Mouse (Mus musculus): Measurements from ENCODE around the gene Grm7. TPM values are rescaled to one million over a fixed set of nuclear protein-coding genes. Genes with fewer than 3 reads are reported as not detected.

The Grm7 gene
- polyA plus RNA-seq, 1 experiment from 2014 or later = 53.9 TPM

GRCm38 (mm10) chr6:111054001-111054975 is 408.9 kb downstream of the Grm7 start:
- H3K27me3 ChIP-seq (ENCODE audit: control insufficient read depth, insufficient read depth, low read length) = no peaks in the 10 kb centered on the region
- no peak for ATAC-seq (ENCODE audit: low read depth)

GRCm38 (mm10) chr6:111057798-111058197 is 412.4 kb downstream of the Grm7 start:
- Histone ChIP-seq H3K36me3 (ENCODE audit: control insufficient read depth, insufficient read depth, low read length) (no peaks in the 10 kb centered on the region), H3K4me2 (ENCODE audit: low read depth, low read length) (no peak overlapping the region), H3K9me3 (ENCODE audit: control insufficient read depth, low read length) (no peaks in the 10 kb centered on the region), H3K4me3 (ENCODE audit: low read depth, low read length) (no peak overlapping the region), H3K27me3 (ENCODE audit: control insufficient read depth, insufficient read depth, low read length) (no peaks in the 10 kb centered on the region), H3K4me1 (ENCODE audit: control insufficient read depth, insufficient read depth, low read length) (no peaks in the 10 kb centered on the region), H3K9ac (replicated peaks; ENCODE audit: low read depth, low read length) (no peak overlapping the region), H3K27ac (ENCODE audit: low read depth, low read length) (no peak overlapping the region)
- 90% methylated on average over 3 of the region's 3 CpGs for WGBS
- ATAC-seq (ENCODE audit: low read depth) = no peak

More at GRCm38 (mm10) chr6:111054001-111054975, 408.9 kb downstream of the Grm7 start:
- 62% methylated on average over 7 of the region's 7 CpGs for WGBS
- H3K36me3 ChIP-seq (ENCODE audit: control insufficient read depth, insufficient read depth, low read length) = no peaks in the 10 kb centered on the region
- H3K9ac ChIP-seq (replicated peaks; ENCODE audit: low read depth, low read length) = no peak overlapping the region
- H3K4me3 ChIP-seq (ENCODE audit: low read depth, low read length) = no peak overlapping the region
- no peaks in the 10 kb centered on the region for H3K9me3 ChIP-seq (ENCODE audit: control insufficient read depth, low read length)
- H3K27ac ChIP-seq (ENCODE audit: low read depth, low read length) = no peak overlapping the region
- no peak overlapping the region for H3K4me2 ChIP-seq (ENCODE audit: low read depth, low read length)
- H3K4me1 ChIP-seq (ENCODE audit: control insufficient read depth, insufficient read depth, low read length) = no peaks in the 10 kb centered on the region

GRCm38 (mm10) chr6:111060004-111060403 is 414.6 kb downstream of the Grm7 start:
- WGBS = 73% methylated on average over 4 of the region's 4 CpGs
- ATAC-seq (ENCODE audit: low read depth) = no peak
- no peaks in the 10 kb centered on the region for H3K9me3 ChIP-seq (ENCODE audit: control insufficient read depth, low read length)
- H3K27me3 ChIP-seq (ENCODE audit: control insufficient read depth, insufficient read depth, low read length) = no peaks in the 10 kb centered on the region
- H3K4me1 ChIP-seq (ENCODE audit: control insufficient read depth, insufficient read depth, low read length) = no peaks in the 10 kb centered on the region
- H3K27ac ChIP-seq (ENCODE audit: low read depth, low read length) = no peak overlapping the region
- H3K4me3 ChIP-seq (ENCODE audit: low read depth, low read length) = no peak overlapping the region
- no peak overlapping the region for H3K9ac ChIP-seq (replicated peaks; ENCODE audit: low read depth, low read length)
- H3K4me2 ChIP-seq (ENCODE audit: low read depth, low read length) = no peak overlapping the region
- no peaks in the 10 kb centered on the region for H3K36me3 ChIP-seq (ENCODE audit: control insufficient read depth, insufficient read depth, low read length)

- H3K4me3 ChIP-seq (ENCODE audit: low read depth, low read length) = no peak overlapping the region
- no peaks in the 10 kb centered on the region for H3K27me3 ChIP-seq (ENCODE audit: control insufficient read depth, insufficient read depth, low read length)
- 84% methylated on average over 3 of the region's 3 CpGs for WGBS
- H3K4me2 ChIP-seq (ENCODE audit: low read depth, low read length) = no peak overlapping the region
- H3K9me3 ChIP-seq (ENCODE audit: control insufficient read depth, low read length) = no peaks in the 10 kb centered on the region
- no peak for ATAC-seq (ENCODE audit: low read depth)
- no peaks in the 10 kb centered on the region for H3K36me3 ChIP-seq (ENCODE audit: control insufficient read depth, insufficient read depth, low read length)
- H3K27ac ChIP-seq (ENCODE audit: low read depth, low read length) = no peak overlapping the region
- H3K4me1 ChIP-seq (ENCODE audit: control insufficient read depth, insufficient read depth, low read length) = no peaks in the 10 kb centered on the region
- H3K9ac ChIP-seq (replicated peaks; ENCODE audit: low read depth, low read length) = no peak overlapping the region
Measured at GRCm38 (mm10) chr6:111084569-111084968, 439.2 kb downstream of the Grm7 start.

GRCm38 (mm10) chr6:111094818-111095217 is 449.4 kb downstream of the Grm7 start:
- Histone ChIP-seq H3K4me3 (ENCODE audit: low read depth, low read length) (no peak overlapping the region), H3K9me3 (ENCODE audit: control insufficient read depth, low read length) (no peaks in the 10 kb centered on the region), H3K4me1 (ENCODE audit: control insufficient read depth, insufficient read depth, low read length) (no peaks in the 10 kb centered on the region), H3K9ac (replicated peaks; ENCODE audit: low read depth, low read length) (no peak overlapping the region), H3K27ac (ENCODE audit: low read depth, low read length) (no peak overlapping the region), H3K4me2 (ENCODE audit: low read depth, low read length) (no peak overlapping the region), H3K27me3 (ENCODE audit: control insufficient read depth, insufficient read depth, low read length) (no peaks in the 10 kb centered on the region), H3K36me3 (ENCODE audit: control insufficient read depth, insufficient read depth, low read length) (no peaks in the 10 kb centered on the region)
- ATAC-seq (ENCODE audit: low read depth) = no peak
- 84% methylated on average over 1 of the region's 1 CpGs for WGBS

GRCm38 (mm10) chr6:111105485-111105884 is 460.1 kb downstream of the Grm7 start:
- Histone ChIP-seq H3K27me3 (ENCODE audit: control insufficient read depth, insufficient read depth, low read length) (no peaks in the 10 kb centered on the region), H3K9ac (replicated peaks; ENCODE audit: low read depth, low read length) (no peak overlapping the region), H3K27ac (ENCODE audit: low read depth, low read length) (no peak overlapping the region), H3K9me3 (ENCODE audit: control insufficient read depth, low read length) (no peaks in the 10 kb centered on the region), H3K4me1 (ENCODE audit: control insufficient read depth, insufficient read depth, low read length) (no peaks in the 10 kb centered on the region), H3K4me2 (ENCODE audit: low read depth, low read length) (no peak overlapping the region), H3K36me3 (ENCODE audit: control insufficient read depth, insufficient read depth, low read length) (no peaks in the 10 kb centered on the region), H3K4me3 (ENCODE audit: low read depth, low read length) (no peak overlapping the region)
- ATAC-seq (ENCODE audit: low read depth) = no peak
- 92% methylated on average over 1 of the region's 1 CpGs for WGBS

GRCm38 (mm10) chr6:111161037-111161436 is 515.7 kb downstream of the Grm7 start:
- ATAC-seq (ENCODE audit: low read depth) = no peak
- 91% methylated on average over 1 of the region's 1 CpGs for WGBS
- H3K4me3 ChIP-seq (ENCODE audit: low read depth, low read length) = no peak overlapping the region

GRCm38 (mm10) chr6:111195333-111195732 is 550.0 kb downstream of the Grm7 start:
- ATAC-seq (ENCODE audit: low read depth) = no peak

More at GRCm38 (mm10) chr6:111161037-111161436, 515.7 kb downstream of the Grm7 start:
- H3K36me3 ChIP-seq (ENCODE audit: control insufficient read depth, insufficient read depth, low read length) = no peaks in the 10 kb centered on the region
- H3K9me3 ChIP-seq (ENCODE audit: control insufficient read depth, low read length) = no peaks in the 10 kb centered on the region
- no peak overlapping the region for H3K27ac ChIP-seq (ENCODE audit: low read depth, low read length)
- no peak overlapping the region for H3K9ac ChIP-seq (replicated peaks; ENCODE audit: low read depth, low read length)
- no peak overlapping the region for H3K4me2 ChIP-seq (ENCODE audit: low read depth, low read length)
- no peaks in the 10 kb centered on the region for H3K27me3 ChIP-seq (ENCODE audit: control insufficient read depth, insufficient read depth, low read length)
- no peaks in the 10 kb centered on the region for H3K4me1 ChIP-seq (ENCODE audit: control insufficient read depth, insufficient read depth, low read length)

GRCm38 (mm10) chr6:111221083-111221729 is 575.8 kb downstream of the Grm7 start:
- no peaks in the 10 kb centered on the region for H3K27me3 ChIP-seq (ENCODE audit: control insufficient read depth, insufficient read depth, low read length)
- no peaks in the 10 kb centered on the region for H3K36me3 ChIP-seq (ENCODE audit: control insufficient read depth, insufficient read depth, low read length)
- no peak overlapping the region for H3K4me2 ChIP-seq (ENCODE audit: low read depth, low read length)
- no peak for ATAC-seq (ENCODE audit: low read depth)
- WGBS = 76% methylated on average over 6 of the region's 6 CpGs
- H3K9me3 ChIP-seq (ENCODE audit: control insufficient read depth, low read length) = no peaks in the 10 kb centered on the region
- no peak overlapping the region for H3K9ac ChIP-seq (replicated peaks; ENCODE audit: low read depth, low read length)
- no peak overlapping the region for H3K4me3 ChIP-seq (ENCODE audit: low read depth, low read length)
- H3K4me1 ChIP-seq (ENCODE audit: control insufficient read depth, insufficient read depth, low read length) = no peaks in the 10 kb centered on the region
- H3K27ac ChIP-seq (ENCODE audit: low read depth, low read length) = no peak overlapping the region

More at GRCm38 (mm10) chr6:111195333-111195732, 550.0 kb downstream of the Grm7 start:
- Histone ChIP-seq H3K27me3 (ENCODE audit: control insufficient read depth, insufficient read depth, low read length) (no peaks in the 10 kb centered on the region), H3K27ac (ENCODE audit: low read depth, low read length) (no peak overlapping the region), H3K36me3 (ENCODE audit: control insufficient read depth, insufficient read depth, low read length) (no peaks in the 10 kb centered on the region), H3K4me3 (ENCODE audit: low read depth, low read length) (no peak overlapping the region), H3K9me3 (ENCODE audit: control insufficient read depth, low read length) (no peaks in the 10 kb centered on the region), H3K4me1 (ENCODE audit: control insufficient read depth, insufficient read depth, low read length) (no peaks in the 10 kb centered on the region), H3K9ac (replicated peaks; ENCODE audit: low read depth, low read length) (no peak overlapping the region), H3K4me2 (ENCODE audit: low read depth, low read length) (no peak overlapping the region)
- WGBS = 91% methylated on average over 3 of the region's 3 CpGs
